Mouse (Mus musculus): ENCODE measurements at regions not wholly inside any gene's neighbourhood (a gene's known extent, or its start where the extent isn't known, plus 50 kb on each side); places are given as distances from the start of the nearest gene placed in this dataset.

- Histone ChIP-seq H3K9me3 (ENCODE audit: control insufficient read depth, insufficient read depth, low read depth, low read length) (no peaks in the 10 kb centered on the region), H3K9ac (ENCODE audit: insufficient read depth, low read depth, low read length, poor library complexity, severe bottlenecking) (no peak overlapping the region), H3K4me1 (ENCODE audit: control insufficient read depth in 2 of 2, insufficient read depth in 2 of 2, low read length in 2 of 2, poor library complexity in 1 of 2) (no peaks in the 10 kb centered on the region), H3K27ac (ENCODE audit: insufficient read depth, low read depth, low read length, poor library complexity, severe bottlenecking) (no peak overlapping the region), H3K36me3 (ENCODE audit: control insufficient read depth, insufficient read depth, low read length, poor library complexity, severe bottlenecking) (no peaks in the 10 kb centered on the region), H3K4me3 (ENCODE audit: insufficient read depth in 1 of 2, low read depth in 1 of 2, low read length in 2 of 2, poor library complexity in 1 of 2, severe bottlenecking in 1 of 2) (no peak overlapping the region)
- no peak for TF ChIP-seq ZNF384 (IDR thresholded peaks at IDR 0.05; ENCODE audit: low read depth, low read length)
- no peak for TF ChIP-seq MAFK (IDR thresholded peaks at IDR 0.05; ENCODE audit: insufficient read depth, low read depth, low read length)
- TF ChIP-seq CHD2 (IDR thresholded peaks at IDR 0.05; ENCODE audit: low read depth, low read length), result no peak
- TF ChIP-seq HCFC1 (IDR thresholded peaks at IDR 0.05; ENCODE audit: borderline replicate concordance, insufficient read depth, low read length), result no peak
- no peak for TF ChIP-seq ZC3H11A (IDR thresholded peaks at IDR 0.05; ENCODE audit: borderline replicate concordance, low read depth, low read length)
- in situ Hi-C loops (cut with MboI; ENCODE audit: low sequenced_read_pairs in 2 of 2, unreplicated experiment in 2 of 2), result no loop called here
- DNase-seq (ENCODE audit: low read depth, low spot score), result no peak
Measured at GRCm38 (mm10) chrX:112947521-112947920, 237.8 kb downstream of the Chm start.

DNA sequence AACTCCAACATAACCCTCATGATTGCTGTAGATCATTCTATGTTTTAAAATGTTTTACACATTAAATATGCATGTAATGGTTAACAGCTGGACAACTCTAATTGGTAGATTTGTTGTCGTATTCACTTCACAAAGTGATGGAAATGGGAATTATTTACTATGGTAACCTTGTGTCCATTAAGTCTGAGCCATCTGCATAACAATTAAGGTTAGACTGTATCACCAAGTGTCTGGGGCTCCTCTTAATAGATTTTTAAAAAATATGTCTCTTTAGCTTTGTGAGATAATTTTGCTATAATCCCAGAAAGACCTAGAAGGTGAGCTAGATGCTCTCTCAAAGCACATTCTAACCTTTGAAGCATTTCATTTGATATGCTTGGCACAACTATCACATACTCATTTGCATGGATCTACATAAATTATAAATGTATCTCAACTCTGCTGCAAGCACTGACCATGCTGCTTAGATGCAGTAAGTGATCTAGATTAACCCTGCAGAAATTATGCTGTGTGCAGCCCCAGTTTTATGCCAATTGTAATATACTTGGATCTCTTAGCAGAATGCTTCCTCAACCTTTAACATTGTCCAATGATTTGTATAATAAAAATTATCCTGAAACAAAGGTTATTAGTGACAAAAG lies 227.2 kb upstream of the Pof1b start:
- Histone ChIP-seq H3K9me3 (ENCODE audit: control insufficient read depth, insufficient read depth, low read depth, low read length) (no peaks in the 10 kb centered on the region), H3K4me1 (ENCODE audit: control insufficient read depth in 2 of 2, insufficient read depth in 2 of 2, low read length in 2 of 2, poor library complexity in 1 of 2) (no peaks in the 10 kb centered on the region), H3K4me3 (ENCODE audit: insufficient read depth in 1 of 2, low read depth in 1 of 2, low read length in 2 of 2, poor library complexity in 1 of 2, severe bottlenecking in 1 of 2) (no peak overlapping the region), H3K27ac (ENCODE audit: insufficient read depth, low read depth, low read length, poor library complexity, severe bottlenecking) (no peak overlapping the region), H3K36me3 (ENCODE audit: control insufficient read depth, insufficient read depth, low read length, poor library complexity, severe bottlenecking) (no peaks in the 10 kb centered on the region), H3K9ac (ENCODE audit: insufficient read depth, low read depth, low read length, poor library complexity, severe bottlenecking) (no peak overlapping the region)
- DNase-seq (ENCODE audit: low read depth, low spot score), result no peak
- TF ChIP-seq MAFK (IDR thresholded peaks at IDR 0.05; ENCODE audit: insufficient read depth, low read depth, low read length), result no peak
- no peak for TF ChIP-seq ZC3H11A (IDR thresholded peaks at IDR 0.05; ENCODE audit: borderline replicate concordance, low read depth, low read length)
- no peak for TF ChIP-seq CHD2 (IDR thresholded peaks at IDR 0.05; ENCODE audit: low read depth, low read length)
- TF ChIP-seq HCFC1 (IDR thresholded peaks at IDR 0.05; ENCODE audit: borderline replicate concordance, insufficient read depth, low read length), result no peak
- no peak for TF ChIP-seq ZNF384 (IDR thresholded peaks at IDR 0.05; ENCODE audit: low read depth, low read length)
- in situ Hi-C loops (cut with MboI; ENCODE audit: low sequenced_read_pairs in 2 of 2, unreplicated experiment in 2 of 2), result no loop called here

DNA sequence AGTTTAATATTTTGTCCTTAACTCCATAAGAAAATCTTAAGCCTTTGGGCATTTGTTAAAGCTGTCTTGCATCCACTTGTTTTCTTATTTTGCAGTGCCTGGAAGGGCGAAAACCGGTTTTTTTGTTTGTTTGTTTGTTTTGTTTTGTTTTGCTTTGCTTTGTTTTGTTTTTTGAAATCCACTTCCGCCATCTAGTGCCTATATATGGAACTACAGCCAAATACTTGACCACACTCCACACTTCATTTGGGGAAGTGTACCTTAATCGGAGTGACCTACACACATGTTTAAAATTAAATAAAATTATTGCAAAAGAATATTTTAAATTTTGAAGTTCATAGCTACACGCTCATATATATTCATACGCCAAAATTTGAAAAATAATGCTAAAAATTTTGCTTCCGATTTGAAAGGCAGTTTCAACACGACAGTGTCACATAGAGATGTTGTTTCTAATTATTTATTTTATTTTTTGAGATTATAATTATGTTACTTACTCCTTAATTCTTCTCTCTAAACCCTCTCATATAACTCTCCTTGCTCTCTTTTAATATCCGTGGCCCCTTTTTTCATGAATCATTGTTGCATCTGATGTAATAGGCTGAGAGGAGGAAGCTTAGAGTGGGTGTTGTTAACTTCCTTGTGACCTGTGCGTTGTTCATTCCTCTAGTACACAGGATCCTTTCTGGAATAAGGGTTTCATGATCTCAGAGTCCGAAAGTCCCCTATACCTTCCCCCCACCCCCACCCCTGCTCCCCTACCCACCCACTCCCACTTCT lies 205.4 kb upstream of the Pof1b start:
- TF ChIP-seq ZNF384 (IDR thresholded peaks at IDR 0.05; ENCODE audit: low read depth, low read length) (no peak), ZC3H11A (IDR thresholded peaks at IDR 0.05; ENCODE audit: borderline replicate concordance, low read depth, low read length) (no peak), HCFC1 (IDR thresholded peaks at IDR 0.05; ENCODE audit: borderline replicate concordance, insufficient read depth, low read length) (no peak), MAFK (IDR thresholded peaks at IDR 0.05; ENCODE audit: insufficient read depth, low read depth, low read length) (no peak), CHD2 (IDR thresholded peaks at IDR 0.05; ENCODE audit: low read depth, low read length) (no peak)
- no peak for DNase-seq (ENCODE audit: low read depth, low spot score)
- Histone ChIP-seq H3K9me3 (ENCODE audit: control insufficient read depth, insufficient read depth, low read depth, low read length) (no peaks in the 10 kb centered on the region), H3K27ac (ENCODE audit: insufficient read depth, low read depth, low read length, poor library complexity, severe bottlenecking) (no peak overlapping the region), H3K4me3 (ENCODE audit: insufficient read depth in 1 of 2, low read depth in 1 of 2, low read length in 2 of 2, poor library complexity in 1 of 2, severe bottlenecking in 1 of 2) (no peak overlapping the region), H3K9ac (ENCODE audit: insufficient read depth, low read depth, low read length, poor library complexity, severe bottlenecking) (no peak overlapping the region), H3K4me1 (ENCODE audit: control insufficient read depth in 2 of 2, insufficient read depth in 2 of 2, low read length in 2 of 2, poor library complexity in 1 of 2) (no peaks in the 10 kb centered on the region), H3K36me3 (ENCODE audit: control insufficient read depth, insufficient read depth, low read length, poor library complexity, severe bottlenecking) (no peaks in the 10 kb centered on the region)
- in situ Hi-C loops (cut with MboI; ENCODE audit: low sequenced_read_pairs in 2 of 2, unreplicated experiment in 2 of 2), result loop anchor here in 1 of 2 experiments (10.0 kb wide), 2 partner anchors 209 to 379 kb away; partner anchors contain the start of gene Pof1b

DNA sequence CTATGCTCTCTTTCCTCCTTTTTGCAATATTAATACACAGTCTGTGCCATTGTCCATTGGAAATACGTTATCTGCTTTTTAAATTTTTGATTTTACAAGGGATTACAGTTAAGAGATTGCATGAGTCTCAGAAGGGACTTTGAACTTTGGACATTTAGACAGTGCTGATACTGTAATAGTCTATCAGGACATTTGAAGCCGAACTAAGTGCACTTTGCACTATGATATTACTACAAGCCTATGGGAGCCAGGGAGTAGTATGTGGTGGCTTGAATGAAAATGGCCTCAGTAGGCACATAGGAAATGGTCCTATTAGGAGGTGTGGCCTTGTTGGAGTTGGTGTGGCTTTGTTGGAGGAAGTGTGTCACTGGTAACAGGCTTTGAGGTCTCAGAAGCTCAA lies 188.1 kb upstream of the Pof1b start:
- Histone ChIP-seq H3K9ac (ENCODE audit: insufficient read depth, low read depth, low read length, poor library complexity, severe bottlenecking) (no peak overlapping the region), H3K36me3 (ENCODE audit: control insufficient read depth, insufficient read depth, low read length, poor library complexity, severe bottlenecking) (no peaks in the 10 kb centered on the region), H3K4me3 (ENCODE audit: insufficient read depth in 1 of 2, low read depth in 1 of 2, low read length in 2 of 2, poor library complexity in 1 of 2, severe bottlenecking in 1 of 2) (no peak overlapping the region), H3K9me3 (ENCODE audit: control insufficient read depth, insufficient read depth, low read depth, low read length) (no peaks in the 10 kb centered on the region), H3K27ac (ENCODE audit: insufficient read depth, low read depth, low read length, poor library complexity, severe bottlenecking) (no peak overlapping the region), H3K4me1 (ENCODE audit: control insufficient read depth in 2 of 2, insufficient read depth in 2 of 2, low read length in 2 of 2, poor library complexity in 1 of 2) (no peaks in the 10 kb centered on the region)
- in situ Hi-C loops (cut with MboI; ENCODE audit: low sequenced_read_pairs in 2 of 2, unreplicated experiment in 2 of 2), result no loop called here
- no peak for DNase-seq (ENCODE audit: low read depth, low spot score)
- TF ChIP-seq ZNF384 (IDR thresholded peaks at IDR 0.05; ENCODE audit: low read depth, low read length), result no peak
- no peak for TF ChIP-seq HCFC1 (IDR thresholded peaks at IDR 0.05; ENCODE audit: borderline replicate concordance, insufficient read depth, low read length)
- TF ChIP-seq MAFK (IDR thresholded peaks at IDR 0.05; ENCODE audit: insufficient read depth, low read depth, low read length), result no peak
- TF ChIP-seq ZC3H11A (IDR thresholded peaks at IDR 0.05; ENCODE audit: borderline replicate concordance, low read depth, low read length), result no peak
- no peak for TF ChIP-seq CHD2 (IDR thresholded peaks at IDR 0.05; ENCODE audit: low read depth, low read length)
